Mouse (Mus musculus) thymus, adult 2 months (tissue): ENCODE data around the gene F7.

Experiments used
- CTCF ChIP-seq: fragments of 200-500 bp; IDR thresholded peaks from 2 replicates; pipeline ENCODE4 v1.5.1; 2012; ENCODE audit warnings: mild to moderate bottlenecking, control low read depth, low read length, moderate library complexity, borderline replicate concordance; ENCODE audit not compliant: control insufficient read depth, poor library complexity, insufficient read depth; ENCODE audit errors: extremely low read depth
- POLR2A ChIP-seq: fragments of 200-500 bp; IDR thresholded peaks from 2 replicates; pipeline ENCODE4 v1.6.1; 2012; ENCODE audit warnings: mild to moderate bottlenecking, low read length, control low read depth, moderate library complexity; ENCODE audit not compliant: control insufficient read depth, poor library complexity, insufficient read depth; ENCODE audit errors: extremely low read depth

DNA sequence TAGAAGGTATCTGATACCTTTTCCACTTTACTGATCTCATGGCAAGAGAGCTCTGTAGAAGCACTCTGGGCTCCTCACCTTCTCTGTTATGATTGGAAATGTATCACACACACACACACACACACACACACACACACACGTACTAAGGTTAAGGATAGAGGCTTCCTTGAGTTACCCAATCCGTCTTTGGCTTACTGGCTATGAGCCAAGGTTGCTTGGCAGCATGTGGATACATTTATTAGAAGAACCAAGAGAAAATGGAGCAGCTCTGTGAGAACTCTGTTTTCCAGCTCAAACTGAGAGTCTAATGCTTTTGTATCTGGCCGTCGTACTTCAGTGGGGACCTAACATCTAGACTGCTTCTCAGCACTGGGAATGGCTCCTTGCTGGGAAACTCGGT lies 30.4 kb upstream of the F7 start:
- no peak for TF ChIP-seq POLR2A
- TF ChIP-seq CTCF, result no peak
